Mouse (Mus musculus): ENCODE data around the gene Kcns1.

DNA sequence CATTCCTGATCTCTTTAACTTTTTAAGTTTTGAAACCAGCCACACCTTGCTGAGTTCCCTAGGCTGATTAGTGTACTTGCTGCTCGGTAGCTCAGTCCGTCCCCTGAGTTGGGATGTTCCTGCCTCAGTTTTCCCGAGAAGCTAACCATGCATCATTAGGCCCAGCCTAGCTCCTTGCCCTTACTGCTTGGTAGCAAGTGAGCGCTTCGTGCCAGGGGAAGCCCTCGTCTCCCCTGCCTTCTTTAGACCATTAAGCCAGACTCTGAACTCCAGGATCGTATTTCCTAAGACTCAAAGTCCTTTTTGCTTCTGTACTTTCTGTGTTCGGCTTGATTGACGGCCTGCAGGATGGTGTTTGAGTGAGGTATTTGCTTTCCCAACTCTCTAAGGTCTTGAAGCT, 12.4 kb upstream of the Kcns1 start:
- TF ChIP-seq CTCF (IDR thresholded peaks at IDR 0.05; ENCODE audit: low read depth) = no peak
- no peak for TF ChIP-seq EP300 (IDR thresholded peaks at IDR 0.05; ENCODE audit: low read depth)
